Mouse (Mus musculus): ENCODE results near the gene Nrtn.

Nrtn gene

GRCm38 (mm10) chr17:56722441-56722840 is 34.9 kb downstream of the Nrtn start:
- no peak for DNase-seq (ENCODE audit: low spot score)

GRCm38 (mm10) chr17:56717363-56718058 is 39.8 kb downstream of the Nrtn start, which contains the start of the genes Ndufa11 and Vmac:
Gene Ndufa11 (plus strand): TSS chr17:56717767.
Gene Vmac (minus strand): TSS chr17:56718022.
- peak; percentile 87 for DNase-seq (ENCODE audit: low spot score)

GRCm38 (mm10) chr17:56716655-56717362 is 40.5 kb downstream of the Nrtn start:
- DNase-seq (ENCODE audit: low spot score): peak; percentile 97

GRCm38 (mm10) chr17:56715914-56716654 is 41.2 kb downstream of the Nrtn start:
- no peak for DNase-seq (ENCODE audit: low spot score)

- DNase-seq (ENCODE audit: low spot score): no peak
These were observed 42.0 kb downstream of the Nrtn start for GRCm38 (mm10) chr17:56715360-56715759.

GRCm38 (mm10) chr17:56709708-56710107 is 47.6 kb downstream of the Nrtn start:
- DNase-seq (ENCODE audit: low spot score): no peak

GRCm38 (mm10) chr17:56708692-56709091 is 48.6 kb downstream of the Nrtn start:
- no peak for DNase-seq (ENCODE audit: low spot score)

GRCm38 (mm10) chr17:56706515-56706914 is 50.8 kb downstream of the Nrtn start:
- no peak for DNase-seq (ENCODE audit: low spot score)

GRCm38 (mm10) chr17:56703038-56703437 is 54.3 kb downstream of the Nrtn start:
- no peak for DNase-seq (ENCODE audit: low spot score)
